Mouse (Mus musculus): ENCODE measurements around the gene Ddx52. TPM values are rescaled to one million over a fixed set of nuclear protein-coding genes. Genes with fewer than 3 reads are reported as not detected.

The Ddx52 gene
- polyA plus RNA-seq (2017; shearing (Covaris generic)): 51.1 TPM

DNA sequence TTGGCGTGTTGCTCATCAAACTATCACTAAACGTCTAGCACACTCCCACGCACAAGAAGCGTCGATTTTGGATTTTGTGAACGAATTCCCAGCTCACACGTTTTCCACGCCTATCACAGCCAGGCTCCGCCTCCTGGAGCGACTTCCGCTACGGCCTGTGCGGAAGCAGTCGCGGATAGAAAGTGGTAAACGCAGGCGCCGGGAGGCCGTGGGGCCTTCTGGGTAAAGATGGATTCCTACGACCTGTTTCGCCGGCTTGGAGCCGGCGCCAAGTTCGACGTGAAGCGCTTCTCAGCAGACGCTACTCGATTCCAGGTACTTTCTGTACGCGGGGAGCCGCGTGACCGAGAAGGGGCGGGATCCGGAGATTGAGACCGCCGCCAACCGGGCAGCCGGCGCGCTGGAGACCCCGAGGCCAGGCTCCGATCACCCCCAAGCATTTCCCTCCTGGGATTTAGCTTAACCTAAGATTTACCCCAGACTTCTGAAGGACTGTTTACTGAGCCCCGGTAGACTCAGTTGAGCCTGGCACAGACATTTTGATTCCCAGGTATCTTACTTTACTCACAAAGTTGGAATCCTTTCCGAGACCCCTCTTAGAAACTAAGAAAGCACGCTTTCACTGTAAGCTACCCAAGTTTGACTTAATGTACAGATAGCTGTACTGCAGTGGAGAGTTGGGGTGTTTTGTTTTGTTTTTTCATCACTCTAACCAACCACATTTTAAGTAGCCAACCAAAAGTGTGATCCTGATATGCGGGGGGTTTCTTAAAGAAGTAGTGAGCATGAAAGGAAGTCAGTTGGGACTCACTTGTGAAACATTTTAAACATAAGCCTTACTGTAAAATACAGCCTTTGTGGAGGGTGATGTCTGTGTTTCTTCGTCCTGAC, at the start of gene Ddx52:
Gene Ddx52, plus strand, starts transcription at position 113 of the 891 bp plus-strand sequence.

GRCm38 (mm10) chr11:83963991-83964921, 22.4 kb downstream of the Ddx52 start, which contains the start of gene Synrg:
Gene Synrg, plus strand, starts transcription at chr11:83964428.

Other genes starting within 250 kb of the Ddx52 start
- gene Wfdc17, start 238.1 kb upstream of the Ddx52 start, polyA plus RNA-seq (2017; shearing (Covaris generic)): not detected
- not detected for gene Wfdc18, start 233.0 kb upstream of the Ddx52 start, polyA plus RNA-seq (2017; shearing (Covaris generic))
- gene Wfdc21, start 195.1 kb upstream of the Ddx52 start, polyA plus RNA-seq (2017; shearing (Covaris generic)): not detected
- 24.5 TPM for gene Heatr6, start 188.4 kb upstream of the Ddx52 start, polyA plus RNA-seq (2017; shearing (Covaris generic))
- 0.32 TPM for gene Hnf1b, start 92.0 kb upstream of the Ddx52 start, polyA plus RNA-seq (2017; shearing (Covaris generic))
- 37.2 TPM for gene Synrg, start 22.4 kb downstream of the Ddx52 start, polyA plus RNA-seq (2017; shearing (Covaris generic))
- gene Dusp14, start 127.2 kb downstream of the Ddx52 start, polyA plus RNA-seq (2017; shearing (Covaris generic)): 6.9 TPM
- 5.9 TPM for gene Tada2a, start 187.5 kb downstream of the Ddx52 start, polyA plus RNA-seq (2017; shearing (Covaris generic))
- 8.9 TPM for gene Acaca, start 187.6 kb downstream of the Ddx52 start, polyA plus RNA-seq (2017; shearing (Covaris generic))
- not detected for gene Gm11437, start 225.4 kb downstream of the Ddx52 start, polyA plus RNA-seq (2017; shearing (Covaris generic))